Mouse (Mus musculus) forebrain, embryonic 10.5 days (tissue): Measurements from ENCODE around the gene Cst7. TPM values are rescaled to one million over a fixed set of nuclear protein-coding genes. Genes with fewer than 3 reads are reported as not detected.
A peak's percentile ranks its signal among the peaks of the same experiment; 100 is the strongest.

Experiments used
- DNase-seq: peaks from one replicate; pipeline ENCODE4 v3.0.0-alpha.2; 2017; ENCODE audit warnings: low spot score; ENCODE audit errors: extremely low spot score
- H3K27ac ChIP-seq: fragments of 300-500 bp; sonication (generic); 2 replicates; pipeline ENCODE4 v1.5.1; 2016; ENCODE audit warnings: mild to moderate bottlenecking
- H3K27me3 ChIP-seq: fragments of 300-500 bp; sonication (generic); 2 replicates; pipeline ENCODE4 v1.6.1; 2016; ENCODE audit warnings: mild to moderate bottlenecking; ENCODE audit not compliant: poor library complexity, severe bottlenecking
- H3K36me3 ChIP-seq: fragments of 300-500 bp; sonication (generic); replicated peaks from 2 replicates; pipeline ENCODE4 v1.6.1; 2016; ENCODE audit warnings: mild to moderate bottlenecking, moderate library complexity
- H3K4me1 ChIP-seq: fragments of 300-500 bp; sonication (generic); 2 replicates; pipeline ENCODE4 v1.6.1; 2016
- H3K4me3 ChIP-seq: fragments of 300-500 bp; sonication (generic); 2 replicates; pipeline ENCODE4 v1.5.1; 2016; ENCODE audit warnings: mild to moderate bottlenecking, moderate library complexity
- H3K9me3 ChIP-seq: fragments of 300-500 bp; sonication (generic); 2 replicates; pipeline ENCODE4 v1.6.1; 2016; ENCODE audit warnings: mild to moderate bottlenecking, moderate library complexity
- WGBS: fragments of 180-500 bp; shearing (Covaris S2); methylation state at CpG from one replicate; pipeline ENCODE4 v1.1.7; 2016; 5-methylcytosine and 5-hydroxymethylcytosine counted together
- polyA plus RNA-seq: library from polyadenylated mRNA; unstranded; fragments of >200 nt; fragmentation: Nextera tagmentation; extraction: Ambion mirVana; gene quantifications from 2 replicates; pipeline ENCODE4 v1.2.1, GENCODE M21; 2016

Cst7 gene
- polyA plus RNA-seq, 1 experiment from 2014 or later: 0.20 TPM

GRCm38 (mm10) chr2:150602166-150602565, 32.0 kb downstream of the Cst7 start:
- no peaks in the 10 kb centered on the region for H3K36me3 ChIP-seq
- 89% methylated on average over 2 of the region's 2 CpGs for WGBS
- H3K27me3 ChIP-seq: no peaks in the 10 kb centered on the region
- H3K4me1 ChIP-seq: peaks cover 2% of the 10 kb centered on the region
- no peak overlapping the region for H3K4me3 ChIP-seq
- H3K9me3 ChIP-seq: no peaks in the 10 kb centered on the region
- no peak for DNase-seq
- H3K27ac ChIP-seq: no peak overlapping the region

DNA sequence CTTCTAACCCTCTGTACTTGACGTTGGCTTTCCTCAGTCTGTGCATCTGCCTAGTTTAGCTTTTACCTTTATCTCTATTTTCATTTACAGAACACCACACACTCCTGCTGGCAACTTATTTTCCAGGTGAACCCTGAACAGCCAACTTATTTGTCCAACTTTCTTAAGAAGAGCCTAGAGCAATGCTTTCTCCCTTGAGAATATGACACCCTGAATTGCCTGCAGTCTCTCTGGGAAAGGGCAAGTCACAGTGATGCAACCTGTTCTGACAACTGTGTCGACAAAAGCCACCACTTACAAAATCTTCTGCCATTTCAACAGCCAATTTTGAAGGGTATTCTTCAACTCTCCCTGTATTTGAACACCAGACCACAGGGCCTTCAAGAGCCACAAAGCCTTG, 34.6 kb downstream of the Cst7 start:
- no peaks in the 10 kb centered on the region for H3K36me3 ChIP-seq
- no peak for DNase-seq
- peaks cover 14% of the 10 kb centered on the region for H3K4me1 ChIP-seq
- H3K9me3 ChIP-seq: no peaks in the 10 kb centered on the region
- H3K27me3 ChIP-seq: no peaks in the 10 kb centered on the region
- H3K27ac ChIP-seq: no peak overlapping the region
- H3K4me3 ChIP-seq: no peak overlapping the region
- WGBS: 86% methylated on average over 2 of the region's 2 CpGs

DNA sequence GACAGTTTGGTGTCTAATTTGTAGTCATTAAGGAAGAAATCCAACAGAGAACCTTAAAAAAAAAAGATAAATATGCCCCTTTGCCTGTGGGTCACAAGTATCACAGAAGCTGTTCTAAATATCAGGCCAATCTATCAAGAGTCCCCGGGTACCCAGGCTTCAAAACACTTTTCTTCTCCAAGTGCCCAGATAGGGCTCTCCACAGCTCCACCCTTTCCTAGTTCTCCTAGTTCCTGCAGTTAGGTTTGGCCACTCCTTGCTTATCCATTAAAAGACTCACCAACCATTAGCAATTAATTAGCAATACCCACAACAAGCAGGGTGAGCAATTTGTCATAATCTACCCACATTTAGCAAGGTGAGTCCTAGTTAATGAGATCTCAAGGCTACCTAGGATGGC, 36.9 kb downstream of the Cst7 start:
- Histone ChIP-seq H3K4me1 (peaks cover 14% of the 10 kb centered on the region), H3K9me3 (no peaks in the 10 kb centered on the region), H3K27ac (no peak overlapping the region), H3K4me3 (peak overlapping the region; percentile 91; the same call in 1 of the 2 replicates), H3K36me3 (no peaks in the 10 kb centered on the region), H3K27me3 (no peaks in the 10 kb centered on the region)
- no peak for DNase-seq
- 79% methylated on average over 1 of the region's 1 CpGs for WGBS

DNA sequence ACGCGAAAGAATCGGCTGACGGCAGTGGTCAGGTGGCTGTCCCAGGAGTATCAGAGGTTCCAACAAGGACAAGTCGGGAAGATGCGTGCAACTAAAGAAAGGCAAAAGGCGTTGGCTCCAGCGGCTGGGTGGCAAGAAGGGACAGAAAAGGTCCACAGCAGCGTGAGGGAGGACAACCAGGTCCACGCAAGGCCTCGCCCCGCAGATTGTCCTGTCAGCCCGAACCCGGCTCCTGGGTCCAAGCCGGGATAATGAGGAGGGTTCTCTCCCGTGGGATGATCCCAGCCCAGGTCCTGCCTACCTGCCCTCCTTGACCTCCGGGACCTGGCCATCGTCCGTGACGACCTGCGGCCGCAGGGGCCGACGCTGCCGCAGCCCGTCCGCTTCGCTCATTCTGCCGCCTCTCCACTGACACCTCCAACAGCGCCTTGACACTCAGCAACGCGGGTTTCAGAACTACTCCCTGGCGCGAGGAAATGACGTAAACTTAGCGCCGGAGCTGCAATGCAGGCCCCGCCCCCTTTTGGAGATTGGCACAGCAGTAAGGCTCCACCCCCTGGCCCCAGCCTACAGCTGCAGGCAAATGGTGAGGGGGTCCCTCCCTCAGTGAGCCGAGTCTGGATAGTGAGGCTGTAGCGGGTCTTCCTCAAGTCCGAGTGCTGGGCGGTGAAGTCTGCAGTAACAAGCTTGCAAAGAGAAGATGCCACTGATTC, 38.0 kb downstream of the Cst7 start, which contains the start of gene Apmap:
Gene Apmap, minus strand, starts transcription at position 481 of the 713 bp plus-strand sequence.
- DNase-seq: peak; percentile 92
- Histone ChIP-seq H3K9me3 (no peaks in the 10 kb centered on the region), H3K27me3 (no peaks in the 10 kb centered on the region), H3K36me3 (no peaks in the 10 kb centered on the region), H3K4me3 (peak within 1 kb of the TSS; percentile 91), H3K4me1 (peaks cover 14% of the 10 kb centered on the region), H3K27ac (peak within 1 kb of the TSS; percentile 76)
- under 1% methylated on average over 42 of the region's 42 CpGs for WGBS

DNA sequence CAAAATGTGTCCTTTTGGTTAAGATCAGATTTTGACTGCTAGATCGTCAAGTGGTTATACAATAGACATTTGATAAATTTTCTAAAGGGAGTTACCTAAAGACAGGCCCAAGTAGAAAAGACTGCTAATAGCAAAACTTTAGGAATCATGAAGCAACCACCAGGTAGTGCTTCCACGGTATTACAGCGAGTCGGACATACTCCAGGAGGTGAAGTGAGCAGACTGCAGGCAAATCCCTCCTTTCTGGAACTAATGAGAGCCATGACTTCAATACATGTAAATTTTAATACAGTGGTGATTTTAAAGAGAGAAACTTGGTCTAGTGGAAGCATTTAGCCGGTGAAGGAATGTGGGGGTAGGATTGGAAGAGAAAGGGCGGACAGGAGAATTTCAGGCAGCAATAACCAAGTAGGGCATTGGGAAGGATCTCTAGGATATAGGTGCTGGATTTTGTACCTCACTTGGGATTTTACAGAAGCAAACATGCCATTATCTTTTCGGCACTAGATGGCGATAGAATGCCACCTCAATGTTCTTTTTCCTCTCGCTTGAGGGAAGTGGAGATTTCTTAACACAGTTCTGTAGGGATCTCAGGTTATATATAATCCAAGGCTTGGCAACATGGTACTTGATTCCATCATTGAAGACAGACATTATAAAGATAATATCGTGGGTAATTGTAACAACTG, 38.8 kb downstream of the Cst7 start:
- WGBS: 3% methylated on average over 10 of the region's 10 CpGs
- H3K36me3 ChIP-seq: no peaks in the 10 kb centered on the region
- peak overlapping the region; percentile 76 for H3K27ac ChIP-seq

GRCm38 (mm10) chr2:150610097-150610496, 39.9 kb downstream of the Cst7 start:
- H3K27ac ChIP-seq: no peak overlapping the region
- H3K36me3 ChIP-seq: no peaks in the 10 kb centered on the region
- DNase-seq: no peak
- no peaks in the 10 kb centered on the region for H3K27me3 ChIP-seq
- no peaks in the 10 kb centered on the region for H3K9me3 ChIP-seq
- no peak overlapping the region for H3K4me3 ChIP-seq
- WGBS: 80% methylated on average over 3 of the region's 3 CpGs
- H3K4me1 ChIP-seq: peaks cover 14% of the 10 kb centered on the region

More for the DNA sequence above, 38.8 kb downstream of the Cst7 start:
- Histone ChIP-seq H3K9me3 (no peaks in the 10 kb centered on the region), H3K27me3 (no peaks in the 10 kb centered on the region), H3K4me3 (peak overlapping the region; percentile 91), H3K4me1 (peaks cover 14% of the 10 kb centered on the region)
- DNase-seq: peak; percentile 52

- Histone ChIP-seq H3K9me3 (no peaks in the 10 kb centered on the region), H3K4me1 (no peaks in the 10 kb centered on the region), H3K27me3 (no peaks in the 10 kb centered on the region), H3K27ac (no peak overlapping the region), H3K36me3 (peaks cover 24% of the 10 kb centered on the region; the same call in 1 of the 2 replicates), H3K4me3 (no peak overlapping the region)
- no peak for DNase-seq
- WGBS: 67% methylated on average over 3 of the region's 3 CpGs
Measured at GRCm38 (mm10) chr2:150621698-150622097, 51.5 kb downstream of the Cst7 start.

- H3K4me1 ChIP-seq: no peaks in the 10 kb centered on the region
- H3K36me3 ChIP-seq: peaks cover 24% of the 10 kb centered on the region; the same call in 1 of the 2 replicates
- H3K9me3 ChIP-seq: no peaks in the 10 kb centered on the region
- no peak overlapping the region for H3K27ac ChIP-seq
- no peaks in the 10 kb centered on the region for H3K27me3 ChIP-seq
- no peak for DNase-seq
- 85% methylated on average over 3 of the region's 3 CpGs for WGBS
- H3K4me3 ChIP-seq: no peak overlapping the region
Measured at GRCm38 (mm10) chr2:150623957-150624356, 53.7 kb downstream of the Cst7 start.

GRCm38 (mm10) chr2:150624926-150625325, 54.7 kb downstream of the Cst7 start:
- Histone ChIP-seq H3K27me3 (no peaks in the 10 kb centered on the region), H3K36me3 (peaks cover 17% of the 10 kb centered on the region; the same call in 1 of the 2 replicates), H3K9me3 (no peaks in the 10 kb centered on the region), H3K4me3 (no peak overlapping the region), H3K27ac (no peak overlapping the region), H3K4me1 (no peaks in the 10 kb centered on the region)
- WGBS: 94% methylated on average over 8 of the region's 8 CpGs
- DNase-seq: no peak

DNA sequence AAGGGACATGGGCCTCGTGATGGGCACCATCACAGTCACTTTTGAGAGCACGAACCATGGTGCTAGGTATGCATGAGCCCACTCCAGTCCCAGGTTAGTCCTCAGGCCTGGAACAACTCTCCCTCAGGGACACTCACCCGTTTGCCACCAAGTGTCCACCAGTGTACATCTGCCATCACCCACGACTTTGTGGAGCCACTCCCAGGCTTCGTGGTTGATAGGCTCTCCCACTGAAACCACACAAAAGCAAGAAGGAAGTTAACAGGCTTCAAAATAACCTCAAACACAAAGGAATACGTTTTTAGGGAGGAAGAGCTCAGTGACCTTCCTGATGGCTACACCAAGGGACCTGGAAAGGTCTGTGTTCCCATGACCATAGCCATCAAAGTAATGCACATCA, 56.9 kb downstream of the Cst7 start:
- H3K27me3 ChIP-seq: no peaks in the 10 kb centered on the region
- H3K36me3 ChIP-seq: peaks cover 17% of the 10 kb centered on the region; the same call in 1 of the 2 replicates
- no peak overlapping the region for H3K4me3 ChIP-seq
- DNase-seq: no peak
- no peaks in the 10 kb centered on the region for H3K4me1 ChIP-seq
- no peak overlapping the region for H3K27ac ChIP-seq
- 77% methylated on average over 6 of the region's 6 CpGs for WGBS
- no peaks in the 10 kb centered on the region for H3K9me3 ChIP-seq

Other genes starting within 250 kb of the Cst7 start
- 1.3 and 1.4 TPM in 2 replicates for gene Gm10130, start 246.7 kb upstream of the Cst7 start, polyA plus RNA-seq
- 7.6 and 8.4 TPM in 2 replicates for gene 3300002I08Rik, start 207.7 kb upstream of the Cst7 start, polyA plus RNA-seq
- gene Zfp442, start 118.9 kb upstream of the Cst7 start, polyA plus RNA-seq: 9.2 and 11.1 TPM in 2 replicates
- gene Zfp345, start 85.3 kb upstream of the Cst7 start, polyA plus RNA-seq: 0.07 TPM in 1 of 2 replicates, not detected in the other
- 34.2 and 34.9 TPM in 2 replicates for gene Apmap, start 38.2 kb downstream of the Cst7 start, polyA plus RNA-seq
- gene Acss1, start 98.1 kb downstream of the Cst7 start, polyA plus RNA-seq: 14.1 and 17.6 TPM in 2 replicates
- gene Vsx1, start 118.9 kb downstream of the Cst7 start, polyA plus RNA-seq: 0.05 TPM in 1 of 2 replicates, not detected in the other
- gene Entpd6, start 178.6 kb downstream of the Cst7 start, polyA plus RNA-seq: 36.0 and 37.1 TPM in 2 replicates
- gene Pygb, start 216.3 kb downstream of the Cst7 start, polyA plus RNA-seq: 62.3 and 67.8 TPM in 2 replicates